ENCODE assay signal across 9 mouse cellular contexts in genomic region chr12:88354182-88354702, GRCm38 (mm10). TPM values are rescaled to one million over a fixed set of nuclear protein-coding genes. Genes with fewer than 3 reads are reported as not detected.
DNase-seq lines count a peak whose midpoint lies in the region; ATAC-seq lines count a peak whose summit lies in the region.
"Had no signal": no experiment of that assay in that cellular context is flagged by ENCODE, and none has a peak within 500 bp of the region (broad histone marks: within the 10 kb centered on the region; RNA-seq: fewer than 3 reads in every experiment).

No protein-coding gene starts in this region.

- H3K9me3 ChIP-seq in heart, embryonic 13.5 days, result no peaks in the 10 kb centered on the region
- no peaks in the 10 kb centered on the region for H3K9me3 ChIP-seq in intestine, embryonic 14.5 days (ENCODE audit: control insufficient read depth, low read length)
- no peaks in the 10 kb centered on the region for H3K9me3 ChIP-seq in neural tube, embryonic 12.5 days

- DNase-seq in heart, adult 9 months (ENCODE audit: low spot score in 2 of 2), result no peak
- DNase-seq in embryo, embryonic 10.5 days (ENCODE audit: low spot score), result peak; percentile 30
- DNase-seq in intestine, embryonic 14.5 days (ENCODE audit: low spot score), result peak; percentile 52
- no peak for DNase-seq in right cerebral cortex, postnatal 36 days (ENCODE audit: low spot score in 2 of 2)
- DNase-seq in right cerebral cortex, postnatal 25 days, result no peak
- no peak for DNase-seq in frontal cortex, postnatal 10 days (ENCODE audit: low spot score in 2 of 2)

- no peak for ATAC-seq in heart, embryonic 13.5 days (ENCODE audit: extremely low read depth, insufficient number of reproducible peaks, low FRiP score, low TSS enrichment)
- 0 out of 2 replicates have a peak, but pooled peaks have one; percentile 47 for ATAC-seq in intestine, embryonic 14.5 days (replicated peaks; ENCODE audit: low FRiP score, low TSS enrichment, low read depth)
- 0 out of 2 replicates have a peak, but pooled peaks have one; percentile 41 for ATAC-seq in neural tube, embryonic 12.5 days (ENCODE audit: low FRiP score, low read depth)

- H3K4me1 ChIP-seq in heart, embryonic 13.5 days, result no peaks in the 10 kb centered on the region
- H3K4me1 ChIP-seq in intestine, embryonic 14.5 days (replicated peaks; ENCODE audit: control insufficient read depth, insufficient read depth, low read length), result no peaks in the 10 kb centered on the region
- no peaks in the 10 kb centered on the region for H3K4me1 ChIP-seq in neural tube, embryonic 12.5 days

- H3K9ac ChIP-seq in heart, embryonic 13.5 days, result peak overlapping the region; percentile 80
- H3K9ac ChIP-seq in intestine, embryonic 14.5 days (ENCODE audit: low read length), result no peak overlapping the region
- 0 out of 2 replicates have a peak overlapping the region, but pooled peaks have one; percentile 35 for H3K9ac ChIP-seq in neural tube, embryonic 12.5 days

- no peaks in the 10 kb centered on the region for H3K27me3 ChIP-seq in heart, embryonic 13.5 days (replicated peaks)
- no peaks in the 10 kb centered on the region for H3K27me3 ChIP-seq in intestine, embryonic 14.5 days (replicated peaks; ENCODE audit: control insufficient read depth, insufficient read depth, low read length)
- H3K27me3 ChIP-seq in neural tube, embryonic 12.5 days (replicated peaks), result no peaks in the 10 kb centered on the region

- H3K27ac ChIP-seq in heart, embryonic 13.5 days (replicated peaks), result no peak overlapping the region
- no peak overlapping the region for H3K27ac ChIP-seq in intestine, embryonic 14.5 days (ENCODE audit: low read depth)
- no peak overlapping the region for H3K27ac ChIP-seq in neural tube, embryonic 12.5 days

- peak overlapping the region; percentile 54 for H3K4me3 ChIP-seq in heart, embryonic 13.5 days
- peak overlapping the region; percentile 3; the same call in 1 of the 2 replicates for H3K4me3 ChIP-seq in intestine, embryonic 14.5 days (ENCODE audit: low read depth, low read length)
- H3K4me3 ChIP-seq in neural tube, embryonic 12.5 days, result peak overlapping the region; percentile 32

- no peaks in the 10 kb centered on the region for H3K36me3 ChIP-seq in heart, embryonic 13.5 days
- H3K36me3 ChIP-seq in intestine, embryonic 14.5 days (ENCODE audit: control insufficient read depth, insufficient read depth, low read length), result no peaks in the 10 kb centered on the region
- H3K36me3 ChIP-seq in neural tube, embryonic 12.5 days, result no peaks in the 10 kb centered on the region
- H3K36me3 ChIP-seq: G1E had no signal

- WGBS in heart, embryonic 13.5 days, result 13% methylated on average over 41 of the region's 41 CpGs
- WGBS in intestine, embryonic 14.5 days, result 18% methylated on average over 41 of the region's 41 CpGs
- WGBS in neural tube, embryonic 12.5 days, result 19% methylated on average over 41 of the region's 41 CpGs

- H3K4me2 ChIP-seq in heart, embryonic 13.5 days, result peak overlapping the region; percentile 74
- peak overlapping the region; percentile 35 for H3K4me2 ChIP-seq in intestine, embryonic 14.5 days (ENCODE audit: low read length)
- peak overlapping the region; percentile 57 for H3K4me2 ChIP-seq in neural tube, embryonic 12.5 days (replicated peaks)

RNA-seq across cellular contexts. Expression of gene Adck1, which starts 6.1 kb away (rescaled TPM):
- 16.0 and 18.9 TPM in 2 replicates for polyA plus RNA-seq in heart, embryonic 13.5 days (2015; fragmentation: Nextera tagmentation; extraction: Ambion mirVana)
- 12.3 and 15.7 TPM in 2 replicates for polyA plus RNA-seq in intestine, embryonic 14.5 days (2014; fragmentation: Nextera tagmentation; extraction: Ambion mirVana)
- polyA plus RNA-seq in neural tube, embryonic 12.5 days (2016; fragmentation: Nextera tagmentation; extraction: Ambion mirVana), result 21.8 and 23.6 TPM in 2 replicates

RNA-seq across cellular contexts. Expression of gene Gm5039, which starts 30.4 kb away (rescaled TPM):
- polyA plus RNA-seq in heart, embryonic 13.5 days (2015; fragmentation: Nextera tagmentation; extraction: Ambion mirVana), result not detected in 2 replicates
- not detected in 2 replicates for polyA plus RNA-seq in intestine, embryonic 14.5 days (2014; fragmentation: Nextera tagmentation; extraction: Ambion mirVana)
- polyA plus RNA-seq in neural tube, embryonic 12.5 days (2016; fragmentation: Nextera tagmentation; extraction: Ambion mirVana), result not detected in 2 replicates
- polyA plus RNA-seq: G1E had no signal

Comparison
In these comparisons a context has a peak if more than half of its experiments do, and no peak if none do; other contexts are left out.
1. H3K4me3 ChIP-seq: peak in every context shown above with its lines; median percentile 54 in heart, embryonic 13.5 days; 32 in neural tube, embryonic 12.5 days; 3 in intestine, embryonic 14.5 days.
2. DNase-seq: peak in embryo, embryonic 10.5 days (single experiment) and intestine, embryonic 14.5 days (single experiment); none in heart, adult 9 months (0 of 2), right cerebral cortex, postnatal 36 days (0 of 2), right cerebral cortex, postnatal 25 days (single experiment) and frontal cortex, postnatal 10 days (0 of 2).
3. Peak in every context shown above with its lines, with median percentiles within 50 percentile points of each other: H3K4me2 ChIP-seq.